Mouse (Mus musculus): Measurements from ENCODE around the gene Nhlh1.

DNA sequence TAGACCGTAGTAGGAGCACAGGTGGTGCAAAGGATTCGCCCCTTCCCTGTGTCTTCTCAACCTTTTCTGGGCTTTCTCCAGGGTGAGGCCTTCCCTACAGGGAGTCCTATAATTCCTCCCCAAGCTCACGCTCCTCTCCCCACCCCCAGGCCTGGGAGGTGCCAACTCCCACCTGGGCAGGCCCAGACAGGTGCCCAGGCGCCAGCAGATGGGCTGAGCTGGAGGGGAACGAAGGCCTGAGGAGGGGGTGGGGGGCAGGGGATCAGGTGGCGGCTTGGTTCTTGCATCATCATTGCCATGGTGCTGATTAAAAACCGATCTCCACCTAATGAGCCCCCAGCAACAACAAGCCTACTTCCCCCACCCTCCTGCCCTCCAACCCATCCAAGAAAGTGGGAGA lies 1.5 kb upstream of the Nhlh1 start:
- no peak for TF ChIP-seq POLR2A (IDR thresholded peaks at IDR 0.05; ENCODE audit: insufficient read depth, low read length)
- no peak for TF ChIP-seq CTCF (IDR thresholded peaks at IDR 0.05; ENCODE audit: low read depth, low read length)
- no peak for TF ChIP-seq EP300 (IDR thresholded peaks at IDR 0.05; ENCODE audit: insufficient read depth, low read depth, low read length)

Measured in ES-Bruce4 (cell line).